Comparison of ENCODE assay signal across 23 mouse cellular contexts in genomic region chr5:99415676-99416075, GRCm38 (mm10).
"Had no signal": no experiment of that assay in that cellular context is flagged by ENCODE, and none has a peak within 500 bp of the region (broad histone marks: within the 10 kb centered on the region; RNA-seq: fewer than 3 reads in every experiment).

No protein-coding gene starts in this region.

- H3K27ac ChIP-seq: heart, embryonic 10.5 days; hindbrain, embryonic 13.5 days; hindbrain, embryonic 15.5 days; hindbrain, postnatal 0 days; kidney, embryonic 15.5 days; kidney, postnatal 0 days; limb, embryonic 10.5 days; limb, embryonic 12.5 days; liver, embryonic 13.5 days had no signal

- DNase-seq: gastrocnemius, postnatal 14 days; gastrocnemius, postnatal 36 days; heart, adult 18-20 months; heart, postnatal 14 days; heart, postnatal 36 days; kidney, adult 11 months; kidney, adult 2 months; kidney, adult 9 months; kidney, postnatal 14 days; kidney, postnatal 36 days; layer of hippocampus, adult 9-11 months; layer of hippocampus, postnatal 36 days; liver; liver, embryonic 13.5 days had no signal

- H3K36me3 ChIP-seq: heart, embryonic 10.5 days; heart, embryonic 12.5 days; hindbrain, embryonic 13.5 days; hindbrain, embryonic 15.5 days; kidney, embryonic 15.5 days; limb, embryonic 10.5 days; limb, embryonic 12.5 days; liver, embryonic 13.5 days had no signal

- H3K27me3 ChIP-seq: heart, embryonic 12.5 days; hindbrain, embryonic 15.5 days; kidney, embryonic 15.5 days; liver, embryonic 13.5 days had no signal

- H3K4me3 ChIP-seq: heart, embryonic 10.5 days; heart, embryonic 12.5 days; hindbrain, embryonic 13.5 days; hindbrain, embryonic 15.5 days; kidney, embryonic 15.5 days; limb, embryonic 10.5 days; limb, embryonic 12.5 days; liver, embryonic 13.5 days had no signal

- H3K4me1 ChIP-seq: hindbrain, embryonic 13.5 days; hindbrain, embryonic 15.5 days; kidney, embryonic 15.5 days; limb, embryonic 12.5 days; liver, embryonic 13.5 days had no signal
